Mouse (Mus musculus): ENCODE data around the gene Hmox2. TPM values are rescaled to one million over a fixed set of nuclear protein-coding genes. Genes with fewer than 3 reads are reported as not detected.
A peak's percentile ranks its signal among the peaks of the same experiment; 100 is the strongest.
"Not testable (repeated sequence)": the region's sequence is repeated elsewhere in the genome, so short reads cannot be mapped to it uniquely, and the experiment has no call there.

Gene Hmox2
- total RNA-seq (2021) = 10 to 100 TPM; 74.1 to 74.5 TPM
- long read RNA-seq, transcript Hmox2-201 (6 exons, 1,730 nt) = major isoform, 69 of 115 reads
- long read RNA-seq, partial matches to known transcripts = 39 of 115 reads
- long read RNA-seq, other reads (novel, unspliced or antisense) = 6 of 115 reads

- DNase-seq (ENCODE audit: low spot score in 2 of 2) = peak; percentile 91 to 95
Measured at GRCm38 (mm10) chr16:4725780-4726527, at the start of gene Hmox2. Gene Hmox2, plus strand, starts transcription at chr16:4726361.

- DNase-seq (ENCODE audit: low spot score in 2 of 2) = no peak
Measured at GRCm38 (mm10) chr16:4676836-4677235, 49.3 kb upstream of the Hmox2 start.

GRCm38 (mm10) chr16:4678080-4678479 is 48.1 kb upstream of the Hmox2 start:
- no peak for DNase-seq (ENCODE audit: low spot score in 2 of 2)

GRCm38 (mm10) chr16:4679121-4680018 is 46.8 kb upstream of the Hmox2 start, which contains the start of gene Coro7:
Gene Coro7, minus strand, starts transcription at chr16:4679777.
- DNase-seq (ENCODE audit: low spot score in 2 of 2) = peak; percentile 76 to 83

- DNase-seq (ENCODE audit: low spot score in 2 of 2) = not testable (repeated sequence)
Measured at GRCm38 (mm10) chr16:4680922-4681455, 45.2 kb upstream of the Hmox2 start.

GRCm38 (mm10) chr16:4682628-4683179 is 43.5 kb upstream of the Hmox2 start:
- DNase-seq (ENCODE audit: low spot score in 2 of 2) = no peak

- DNase-seq (ENCODE audit: low spot score in 2 of 2) = no peak
Measured at GRCm38 (mm10) chr16:4683193-4683580, 43.0 kb upstream of the Hmox2 start.

- peak; percentile 98 for DNase-seq (ENCODE audit: low spot score in 2 of 2)
Measured at GRCm38 (mm10) chr16:4683581-4684456, 42.3 kb upstream of the Hmox2 start.

- no peak for DNase-seq (ENCODE audit: low spot score in 2 of 2)
Measured at GRCm38 (mm10) chr16:4684457-4684791, 41.7 kb upstream of the Hmox2 start.

GRCm38 (mm10) chr16:4689371-4689770 is 36.8 kb upstream of the Hmox2 start:
- DNase-seq (ENCODE audit: low spot score in 2 of 2) = not testable (repeated sequence)

GRCm38 (mm10) chr16:4701211-4701610 is 24.9 kb upstream of the Hmox2 start:
- no peak for DNase-seq (ENCODE audit: low spot score in 2 of 2)

- no peak for DNase-seq (ENCODE audit: low spot score in 2 of 2)
Measured at GRCm38 (mm10) chr16:4702646-4703045, 23.5 kb upstream of the Hmox2 start.

- DNase-seq (ENCODE audit: low spot score in 2 of 2) = no peak
Measured at GRCm38 (mm10) chr16:4705541-4705940, 20.6 kb upstream of the Hmox2 start.

GRCm38 (mm10) chr16:4711173-4711572 is 15.0 kb upstream of the Hmox2 start:
- DNase-seq (ENCODE audit: low spot score in 2 of 2) = no peak

GRCm38 (mm10) chr16:4713861-4714710 is 12.1 kb upstream of the Hmox2 start:
- no peak for DNase-seq (ENCODE audit: low spot score in 2 of 2)

- no peak for DNase-seq (ENCODE audit: low spot score in 2 of 2)
Measured at GRCm38 (mm10) chr16:4717866-4718265, 8.3 kb upstream of the Hmox2 start.

GRCm38 (mm10) chr16:4718753-4719518 is 7.2 kb upstream of the Hmox2 start, which contains the start of gene Nmral1:
Gene Nmral1, minus strand, starts transcription at chr16:4719356.
- DNase-seq (ENCODE audit: low spot score in 2 of 2) = peak; percentile 62 to 71

GRCm38 (mm10) chr16:4722128-4722914 is 3.8 kb upstream of the Hmox2 start:
- DNase-seq (ENCODE audit: low spot score in 2 of 2) = no peak
